Mouse (Mus musculus): ENCODE measurements at regions not wholly inside any gene's neighbourhood (a gene's known extent, or its start where the extent isn't known, plus 50 kb on each side); places are given as distances from the start of the nearest gene placed in this dataset.

GRCm38 (mm10) chr13:54893651-54894050, 55.6 kb upstream of the Unc5a start:
- TF ChIP-seq CTCF (IDR thresholded peaks at IDR 0.05; ENCODE audit: extremely low read depth, insufficient read depth, low read length), result no peak
- no peak for TF ChIP-seq POLR2A (IDR thresholded peaks at IDR 0.05; ENCODE audit: extremely low read depth, insufficient read depth, low read length)

All from cortical plate, adult 2 months (tissue).